Mouse (Mus musculus) regulatory T cell (primary cell): Measurements from ENCODE around the gene Prkab1.

Experiments
- in situ Hi-C: fragments of 300-600 bp; cut with MboI, MseI; formaldehyde crosslinking; loops from one replicate; pipeline ENCODE4 v1.15.1; 2025; ENCODE audit warnings: high pct_unique_total_duplicates

The Prkab1 gene

DNA sequence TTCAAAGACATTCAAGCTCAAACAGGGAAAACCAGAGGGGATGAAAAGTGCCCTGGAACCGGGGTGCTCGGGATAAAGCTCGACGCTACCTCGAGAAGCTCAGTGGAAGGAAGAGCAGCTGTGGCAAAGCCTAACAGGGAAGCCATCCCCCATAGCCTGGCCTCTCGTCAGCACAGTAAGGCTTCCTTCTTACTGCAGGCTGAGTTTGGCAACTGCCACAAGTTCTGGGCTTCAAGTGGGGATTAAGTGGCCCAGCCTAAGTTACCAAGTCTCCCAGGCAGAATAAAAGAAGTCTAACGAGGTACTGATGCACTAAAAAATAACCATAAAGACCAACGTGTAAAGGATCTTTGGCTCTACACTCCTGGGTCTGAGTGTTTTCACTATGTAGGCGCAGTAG lies 6.1 kb downstream of the Prkab1 start:
- in situ Hi-C loops = no loop called here

GRCm38 (mm10) chr5:116017391-116017790 lies 6.9 kb downstream of the Prkab1 start:
- in situ Hi-C loops = no loop called here

- in situ Hi-C loops = no loop called here
Measured at GRCm38 (mm10) chr5:116016542-116016941, 7.8 kb downstream of the Prkab1 start.

DNA sequence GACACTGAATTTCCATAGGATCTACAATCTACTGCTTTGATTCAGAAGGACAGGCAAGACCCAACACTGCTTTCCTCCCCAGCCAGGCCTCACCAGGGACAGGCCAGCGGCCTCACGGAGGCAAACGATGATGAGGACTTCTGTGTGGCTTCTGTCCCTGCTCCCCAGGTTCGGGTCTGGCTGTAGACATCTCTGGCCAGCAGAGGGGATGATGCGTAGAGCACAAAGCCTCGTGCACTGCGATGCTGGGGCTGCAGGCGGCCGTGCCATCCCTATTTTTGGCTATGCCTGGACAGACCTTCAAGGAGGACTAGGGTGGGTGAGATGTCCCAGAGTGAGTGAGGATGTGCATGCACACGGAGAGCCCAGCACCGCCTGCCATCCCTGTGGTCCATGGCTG lies 10.1 kb downstream of the Prkab1 start:
- in situ Hi-C loops = no loop called here

DNA sequence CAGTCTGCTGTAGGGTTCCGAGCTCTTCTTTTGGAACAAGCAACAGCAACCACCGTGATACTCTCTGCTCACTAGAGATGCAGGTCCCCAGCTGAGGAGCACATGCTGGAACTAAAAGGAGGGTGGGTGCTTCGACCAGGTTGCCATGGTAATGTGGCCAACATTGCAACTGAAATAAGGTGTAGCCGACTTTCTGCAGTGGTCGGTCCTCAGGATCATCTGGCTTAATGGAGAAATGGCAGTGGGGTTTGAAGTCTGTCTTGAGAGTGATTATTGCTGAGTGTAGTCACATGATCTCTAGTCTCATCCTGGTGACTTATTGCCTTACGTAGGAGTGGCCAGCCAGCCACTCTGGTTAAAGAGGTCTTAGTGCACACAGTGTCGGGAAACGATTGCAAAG lies 10.5 kb downstream of the Prkab1 start:
- in situ Hi-C loops = no loop called here

GRCm38 (mm10) chr5:116012503-116012902 lies 11.8 kb downstream of the Prkab1 start:
- in situ Hi-C loops = no loop called here

GRCm38 (mm10) chr5:116011700-116012099 lies 12.6 kb downstream of the Prkab1 start:
- in situ Hi-C loops = no loop called here

GRCm38 (mm10) chr5:116009884-116010627 lies 14.3 kb downstream of the Prkab1 start:
- in situ Hi-C loops = no loop called here

- in situ Hi-C loops = no loop called here
Measured at GRCm38 (mm10) chr5:116009091-116009851, 15.0 kb downstream of the Prkab1 start.

DNA sequence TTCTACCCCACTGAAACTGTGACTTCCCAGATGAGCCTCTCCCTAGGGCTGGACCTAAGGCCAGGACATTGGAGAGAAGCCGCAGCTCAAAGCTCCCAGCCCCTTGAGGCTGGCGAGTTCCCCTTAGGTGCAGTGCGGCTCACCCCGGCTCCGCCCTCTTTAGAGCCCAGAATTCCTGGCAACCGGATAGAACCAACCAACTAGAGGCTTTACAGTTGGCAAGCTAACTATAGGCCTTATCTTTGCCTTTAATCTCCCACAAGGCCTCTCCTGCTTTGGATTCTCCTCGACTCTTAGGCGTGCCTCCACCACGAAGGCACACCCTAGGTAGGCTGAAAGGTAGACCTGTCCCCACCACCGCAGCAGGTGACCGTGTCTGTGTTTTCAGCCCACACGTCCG lies 16.6 kb downstream of the Prkab1 start:
- in situ Hi-C loops = no loop called here

GRCm38 (mm10) chr5:116006324-116007099 lies 17.8 kb downstream of the Prkab1 start:
- in situ Hi-C loops = no loop called here

DNA sequence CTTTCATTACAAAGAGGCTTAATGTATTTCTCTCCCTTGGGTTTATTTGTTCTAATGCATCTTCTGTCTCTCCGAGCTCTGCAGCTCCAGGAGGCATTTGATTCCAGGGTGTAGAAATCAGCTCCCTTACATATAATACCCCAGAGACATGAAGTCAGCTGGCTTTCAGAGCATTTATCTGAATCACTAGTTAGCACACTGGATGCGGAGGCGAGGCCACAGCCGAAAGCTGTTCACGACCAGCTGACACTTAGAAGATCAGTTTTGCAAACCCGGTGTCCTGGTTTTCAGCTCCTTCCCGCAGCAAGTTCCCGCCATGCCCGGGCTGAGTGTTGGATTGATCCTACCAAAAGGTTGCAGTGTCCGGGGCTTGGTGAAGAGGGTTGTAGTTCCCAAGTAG lies 20.0 kb downstream of the Prkab1 start:
- in situ Hi-C loops = no loop called here

DNA sequence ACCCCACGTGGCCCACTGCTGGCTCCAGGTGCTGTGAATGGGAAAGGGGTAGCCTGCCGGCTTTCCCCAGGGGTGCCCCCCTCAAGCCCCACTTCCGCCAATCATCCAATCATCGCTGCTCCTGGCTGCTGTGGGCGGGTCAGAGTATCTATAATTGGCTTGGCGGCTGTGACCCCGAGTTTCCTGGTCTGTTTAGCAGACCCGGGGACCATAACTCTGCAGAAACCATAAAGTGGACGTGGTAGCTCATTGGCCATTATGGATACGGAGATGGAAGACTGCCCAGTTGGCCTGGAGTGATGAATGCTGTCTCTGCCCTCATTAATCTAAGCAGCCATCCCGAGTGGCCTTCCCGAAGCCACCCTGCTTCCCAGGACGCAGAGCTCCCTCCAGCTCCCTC lies 20.5 kb downstream of the Prkab1 start:
- in situ Hi-C loops = no loop called here

DNA sequence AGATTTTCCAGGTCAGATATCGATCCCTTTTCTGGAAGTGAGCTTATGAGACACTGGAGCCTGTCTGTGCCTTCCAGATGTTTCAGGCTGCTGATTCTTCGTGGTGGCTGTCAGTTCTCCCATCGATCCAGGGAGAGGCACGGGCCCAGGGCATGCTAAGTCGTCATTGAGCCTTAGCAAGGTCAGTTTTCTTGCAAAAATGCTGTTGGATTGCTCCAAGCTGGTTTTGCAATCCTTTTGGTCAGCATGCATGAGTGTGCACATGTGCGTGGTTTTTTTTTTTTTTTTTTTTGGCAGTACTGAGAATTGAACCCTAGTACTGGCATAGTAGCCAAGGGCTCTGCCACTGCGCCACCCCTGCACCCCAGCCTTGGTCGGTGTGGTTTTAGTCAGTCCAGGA lies 21.2 kb downstream of the Prkab1 start:
- in situ Hi-C loops = no loop called here

DNA sequence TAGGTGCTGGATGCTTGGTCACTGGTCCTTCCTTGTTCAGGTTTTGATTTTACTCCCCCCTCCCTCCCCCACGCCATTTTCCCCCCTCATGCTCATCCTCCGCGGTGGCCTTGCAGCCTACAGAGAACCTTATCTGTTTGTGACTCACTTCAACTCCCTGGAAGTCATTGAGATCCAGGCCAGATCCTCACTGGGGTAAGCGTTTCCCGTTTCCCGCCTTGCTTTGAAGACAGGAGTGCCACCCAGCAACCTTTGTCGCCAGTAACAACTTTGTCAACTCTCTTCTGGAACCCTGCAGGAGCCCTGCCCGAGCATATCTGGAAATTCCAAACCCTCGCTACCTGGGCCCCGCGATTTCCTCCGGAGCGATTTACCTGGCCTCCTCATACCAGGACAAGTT lies 26.9 kb downstream of the Prkab1 start:
- in situ Hi-C loops = no loop called here

DNA sequence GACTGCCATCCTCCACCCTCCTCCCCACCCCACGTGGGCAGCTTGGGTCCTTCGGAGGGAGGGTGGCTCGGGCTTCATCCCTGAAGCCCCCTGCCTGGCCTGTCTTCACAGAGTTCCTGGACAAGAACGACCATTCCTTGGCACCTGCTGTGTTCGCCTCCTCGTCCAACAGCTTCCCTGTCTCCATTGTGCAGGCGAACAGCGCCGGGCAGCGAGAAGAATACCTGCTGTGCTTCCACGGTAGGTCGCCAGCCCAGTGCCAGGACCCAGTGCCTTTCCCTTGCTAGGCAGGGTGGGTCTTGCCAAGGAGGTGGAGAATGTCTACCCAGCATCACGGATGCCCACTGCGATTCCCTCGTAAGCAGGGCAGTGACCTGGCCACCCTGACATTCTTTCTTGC lies 30.2 kb downstream of the Prkab1 start:
- in situ Hi-C loops = no loop called here

GRCm38 (mm10) chr5:115991717-115992116 lies 32.6 kb downstream of the Prkab1 start:
- in situ Hi-C loops = no loop called here

- in situ Hi-C loops = no loop called here
Measured at GRCm38 (mm10) chr5:115987284-115987683, 37.0 kb downstream of the Prkab1 start.

GRCm38 (mm10) chr5:115985101-115985500 lies 39.2 kb downstream of the Prkab1 start:
- in situ Hi-C loops = no loop called here

DNA sequence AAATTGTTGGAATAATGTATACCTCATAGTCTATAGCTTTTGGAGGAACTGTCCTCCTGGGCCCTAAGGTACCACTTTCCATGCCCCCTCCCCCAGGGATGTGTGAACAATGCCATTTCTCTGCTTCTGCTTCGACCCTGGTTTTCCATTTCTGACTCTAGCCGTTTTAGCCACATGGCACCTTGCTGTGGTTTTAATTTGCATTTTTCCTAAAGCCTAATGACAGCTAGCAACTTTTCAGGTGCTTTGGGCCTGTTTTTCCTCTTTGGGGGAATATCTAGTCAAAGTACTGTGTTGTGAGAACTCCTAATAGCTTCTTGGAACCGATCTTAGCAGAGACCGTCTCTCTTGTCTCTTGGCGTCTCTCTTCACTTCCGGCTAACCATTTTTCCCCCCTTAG lies 39.9 kb downstream of the Prkab1 start:
- in situ Hi-C loops = no loop called here

- in situ Hi-C loops = no loop called here
Measured at GRCm38 (mm10) chr5:115982671-115983373, 41.5 kb downstream of the Prkab1 start.

GRCm38 (mm10) chr5:115980537-115980936 lies 43.8 kb downstream of the Prkab1 start:
- in situ Hi-C loops = no loop called here
